11 mouse cellular contexts compared by ENCODE assay signal in the genomic region with DNA sequence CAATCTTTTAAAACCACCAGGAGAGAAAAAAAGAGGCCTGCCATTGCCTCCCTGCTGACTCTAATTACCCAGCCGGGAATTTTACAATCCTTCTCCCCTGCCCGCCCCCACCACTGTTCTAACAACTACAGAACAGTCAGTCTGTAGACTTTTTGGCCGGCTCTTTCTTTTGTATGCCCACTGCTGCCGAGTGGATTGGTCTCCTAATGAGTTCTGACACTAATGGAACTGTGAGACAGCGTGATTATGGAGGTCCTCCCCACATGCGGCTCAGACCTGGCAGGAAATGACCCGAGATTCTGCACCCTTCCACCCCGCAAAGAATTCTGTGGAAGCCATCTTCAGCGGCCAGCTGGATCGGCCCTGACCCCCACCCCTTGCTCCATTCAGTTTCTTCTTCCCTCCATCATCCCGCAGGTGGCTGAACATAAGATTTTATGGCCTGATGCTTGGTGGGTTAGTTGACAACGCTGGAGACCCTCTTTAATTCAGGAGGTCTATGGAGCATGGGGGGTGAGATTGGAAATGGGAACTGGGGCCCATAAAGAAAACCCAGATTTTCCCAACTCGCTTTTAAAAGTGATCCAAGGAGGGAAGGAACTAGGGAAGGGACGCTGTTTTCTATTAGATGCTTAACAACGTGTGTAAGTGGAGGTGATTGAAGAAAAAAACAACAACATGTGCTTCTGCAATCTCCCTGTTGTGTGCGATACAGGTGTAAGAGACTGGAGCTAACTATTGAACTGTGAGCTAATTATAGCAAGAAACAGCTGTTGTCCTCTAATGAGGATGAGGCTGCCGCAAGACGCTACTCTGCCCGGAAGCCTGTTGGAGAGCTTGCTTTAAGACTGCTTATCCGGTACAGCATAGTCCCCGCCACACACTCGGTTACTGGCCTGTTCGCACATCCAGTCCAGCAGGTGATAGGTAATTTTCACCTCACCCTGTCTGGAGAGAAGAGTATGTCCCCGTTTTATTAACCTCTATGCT.
DNase-seq lines count a peak whose midpoint lies in the region; ATAC-seq and TF ChIP-seq lines count a peak whose summit lies in the region.
"Had no signal": no experiment of that assay in that cellular context is flagged by ENCODE, and none has a peak within 500 bp of the region (broad histone marks: within the 10 kb centered on the region; RNA-seq: fewer than 3 reads in every experiment).

No protein-coding gene starts in this region.

- intact Hi-C loops in left cerebral cortex, postnatal 36 days (cut with DNase I) = loop anchor here (10.0 kb wide), 1 partner anchor 1403 kb away; a partner anchor contains a TSS

- peaks cover 51% of the 10 kb centered on the region for H3K27me3 ChIP-seq in embryonic facial prominence, embryonic 10.5 days (replicated peaks; ENCODE audit: low read depth, poor library complexity, severe bottlenecking)
- H3K27me3 ChIP-seq in hindbrain, embryonic 12.5 days = 0 out of 2 replicates have a peak, but pooled peaks cover 14% of the 10 kb centered on the region
- H3K27me3 ChIP-seq in midbrain, embryonic 12.5 days = peaks cover 13% of the 10 kb centered on the region
- H3K27me3 ChIP-seq: intestine, embryonic 15.5 days; lung, embryonic 15.5 days had no signal

- peak overlapping the region; percentile 51 for H3K27ac ChIP-seq in embryonic facial prominence, embryonic 10.5 days (replicated peaks)
- H3K27ac ChIP-seq in hindbrain, embryonic 12.5 days = 0 out of 2 replicates have a peak overlapping the region, but pooled peaks have one; percentile 12
- peak overlapping the region; percentile 43; the same call in 1 of the 2 replicates for H3K27ac ChIP-seq in midbrain, embryonic 12.5 days (replicated peaks)
- H3K27ac ChIP-seq: intestine, embryonic 15.5 days; left cerebral cortex, adult 2 months; lung, embryonic 15.5 days had no signal

- DNase-seq in brain, embryonic 14.5 days (ENCODE audit: low read depth) = peak; percentile 91
- peak; percentile 40 for DNase-seq in embryonic facial prominence, embryonic 10.5 days (ENCODE audit: low spot score)
- no peak for DNase-seq in urinary bladder, postnatal 14 days (ENCODE audit: low spot score)
- no peak for DNase-seq in left cerebral cortex, postnatal 36 days (ENCODE audit: low spot score in 2 of 2)
- no peak for DNase-seq in spleen, postnatal 14 days (ENCODE audit: low spot score in 2 of 2)
- DNase-seq: gastrocnemius, postnatal 25 days had no signal

- no peaks in the 10 kb centered on the region for H3K36me3 ChIP-seq in embryonic facial prominence, embryonic 10.5 days (replicated peaks)
- no peaks in the 10 kb centered on the region for H3K36me3 ChIP-seq in hindbrain, embryonic 12.5 days
- H3K36me3 ChIP-seq in midbrain, embryonic 12.5 days = no peaks in the 10 kb centered on the region
- H3K36me3 ChIP-seq: intestine, embryonic 15.5 days; lung, embryonic 15.5 days had no signal

- no peaks in the 10 kb centered on the region for H3K9me3 ChIP-seq in embryonic facial prominence, embryonic 10.5 days
- no peaks in the 10 kb centered on the region for H3K9me3 ChIP-seq in hindbrain, embryonic 12.5 days (replicated peaks)
- H3K9me3 ChIP-seq in midbrain, embryonic 12.5 days = no peaks in the 10 kb centered on the region
- H3K9me3 ChIP-seq: intestine, embryonic 15.5 days; lung, embryonic 15.5 days had no signal

- no peak overlapping the region for H3K9ac ChIP-seq in hindbrain, embryonic 12.5 days
- no peak overlapping the region for H3K9ac ChIP-seq in midbrain, embryonic 12.5 days (replicated peaks)
- H3K9ac ChIP-seq: intestine, embryonic 15.5 days; lung, embryonic 15.5 days had no signal

- H3K4me2 ChIP-seq in hindbrain, embryonic 12.5 days (replicated peaks) = no peak overlapping the region
- H3K4me2 ChIP-seq in midbrain, embryonic 12.5 days (replicated peaks) = no peak overlapping the region
- H3K4me2 ChIP-seq: intestine, embryonic 15.5 days; lung, embryonic 15.5 days had no signal

- H3K4me1 ChIP-seq in embryonic facial prominence, embryonic 10.5 days = peaks cover 48% of the 10 kb centered on the region
- H3K4me1 ChIP-seq in hindbrain, embryonic 12.5 days = peaks cover 50% of the 10 kb centered on the region
- peaks cover 57% of the 10 kb centered on the region for H3K4me1 ChIP-seq in midbrain, embryonic 12.5 days
- H3K4me1 ChIP-seq: intestine, embryonic 15.5 days had no signal

- H3K4me3 ChIP-seq in embryonic facial prominence, embryonic 10.5 days = peak overlapping the region; percentile 24
- no peak overlapping the region for H3K4me3 ChIP-seq in hindbrain, embryonic 12.5 days
- no peak overlapping the region for H3K4me3 ChIP-seq in midbrain, embryonic 12.5 days
- H3K4me3 ChIP-seq: intestine, embryonic 15.5 days; left cerebral cortex, adult 2 months; lung, embryonic 15.5 days had no signal

- WGBS in embryonic facial prominence, embryonic 10.5 days = 47% methylated on average over 24 of the region's 24 CpGs
- 48% methylated on average over 24 of the region's 24 CpGs for WGBS in hindbrain, embryonic 12.5 days
- 44% methylated on average over 24 of the region's 24 CpGs for WGBS in midbrain, embryonic 12.5 days

- TF ChIP-seq CTCF in brain, embryonic 14.5 days (IDR thresholded peaks at IDR 0.05; ENCODE audit: borderline replicate concordance, extremely low read depth, insufficient read depth, insufficient read length) = no peak

- TF ChIP-seq POLR2A in brain, embryonic 14.5 days (IDR thresholded peaks at IDR 0.05; ENCODE audit: borderline replicate concordance, extremely low read depth, insufficient read depth, insufficient read length, poor library complexity, severe bottlenecking) = no peak

- no peak for ATAC-seq in hindbrain, embryonic 12.5 days (ENCODE audit: low FRiP score)
- ATAC-seq in midbrain, embryonic 12.5 days (ENCODE audit: low FRiP score, low read depth) = no peak
- ATAC-seq: intestine, embryonic 15.5 days had no signal

Comparison
In these comparisons a context has a peak if more than half of its experiments do, and no peak if none do; other contexts are left out.
1. DNase-seq: peak in brain, embryonic 14.5 days (single experiment) and embryonic facial prominence, embryonic 10.5 days (single experiment); none in urinary bladder, postnatal 14 days (single experiment), left cerebral cortex, postnatal 36 days (0 of 2) and spleen, postnatal 14 days (0 of 2).
2. Peak in every context shown above with its lines, with median percentiles within 50 percentile points of each other: H3K27ac ChIP-seq.